Mouse (Mus musculus): ENCODE data around the gene Adamts2.

DNA sequence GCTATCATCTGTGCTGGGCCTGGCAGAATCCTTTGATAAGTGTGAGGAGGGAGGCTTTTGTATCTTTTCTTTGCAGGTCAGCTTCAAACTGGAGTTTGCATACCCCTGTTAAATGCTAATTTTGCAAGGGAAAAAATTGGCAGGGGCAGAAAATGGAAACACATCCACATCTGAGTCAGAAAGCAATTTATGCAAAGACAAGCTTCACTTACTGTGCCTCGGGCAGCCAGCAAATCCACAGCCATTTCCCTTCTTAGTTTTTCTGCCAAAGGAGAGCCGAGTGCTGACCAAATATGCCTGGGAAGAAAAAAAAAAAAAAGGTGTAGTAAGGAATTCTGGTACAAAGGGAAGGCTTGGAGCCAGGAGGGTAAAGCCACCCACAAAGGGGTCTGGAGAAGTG lies 224.3 kb downstream of the Adamts2 start:
- TF ChIP-seq POLR2A (IDR thresholded peaks at IDR 0.05; ENCODE audit: borderline replicate concordance, extremely low read depth, insufficient read depth, insufficient read length, poor library complexity, severe bottlenecking) (no peak), CTCF (IDR thresholded peaks at IDR 0.05; ENCODE audit: borderline replicate concordance, extremely low read depth, insufficient read depth, insufficient read length) (no peak)

Data from brain, embryonic 14.5 days (tissue).